Mouse (Mus musculus): ENCODE data around the gene Ifitm2. TPM values are rescaled to one million over a fixed set of nuclear protein-coding genes. Genes with fewer than 3 reads are reported as not detected.
A peak's percentile ranks its signal among the peaks of the same experiment; 100 is the strongest.

The Ifitm2 gene
- polyA plus RNA-seq, 1 experiment from 2014 or later: 446 TPM

GRCm38 (mm10) chr7:140943356-140943755 is 12.4 kb downstream of the Ifitm2 start:
- Histone ChIP-seq H3K36me3 (peaks cover 24% of the 10 kb centered on the region), H3K27ac (ENCODE audit: poor library complexity, severe bottlenecking) (no peak overlapping the region), H3K4me3 (no peak overlapping the region), H3K4me2 (no peak overlapping the region), H3K27me3 (replicated peaks) (no peaks in the 10 kb centered on the region), H3K9ac (no peak overlapping the region), H3K9me3 (replicated peaks) (no peaks in the 10 kb centered on the region), H3K4me1 (replicated peaks) (peaks cover 38% of the 10 kb centered on the region)
- WGBS: 76% methylated on average over 4 of the region's 4 CpGs
- no peak for ATAC-seq (ENCODE audit: insufficient number of reproducible peaks, low FRiP score)

- 88% methylated on average over 10 of the region's 10 CpGs for WGBS
- Histone ChIP-seq H3K4me3 (no peak overlapping the region), H3K9ac (no peak overlapping the region), H3K4me1 (replicated peaks) (peaks cover 33% of the 10 kb centered on the region), H3K27me3 (replicated peaks) (no peaks in the 10 kb centered on the region), H3K9me3 (replicated peaks) (no peaks in the 10 kb centered on the region), H3K36me3 (peaks cover 20% of the 10 kb centered on the region), H3K4me2 (no peak overlapping the region), H3K27ac (ENCODE audit: poor library complexity, severe bottlenecking) (no peak overlapping the region)
- no peak for ATAC-seq (ENCODE audit: insufficient number of reproducible peaks, low FRiP score)
These were observed 13.0 kb downstream of the Ifitm2 start for GRCm38 (mm10) chr7:140942811-140943210.

GRCm38 (mm10) chr7:140942341-140942740 is 13.4 kb downstream of the Ifitm2 start:
- Histone ChIP-seq H3K4me1 (replicated peaks) (peaks cover 28% of the 10 kb centered on the region), H3K9me3 (replicated peaks) (no peaks in the 10 kb centered on the region), H3K27me3 (replicated peaks) (0 out of 2 replicates have a peak, but pooled peaks cover 3% of the 10 kb centered on the region), H3K36me3 (peaks cover 16% of the 10 kb centered on the region), H3K4me3 (peak overlapping the region; percentile 58), H3K9ac (peak overlapping the region; percentile 84), H3K27ac (ENCODE audit: poor library complexity, severe bottlenecking) (peak overlapping the region; percentile 76), H3K4me2 (peak overlapping the region; percentile 75)
- WGBS: 63% methylated on average over 9 of the region's 9 CpGs
- no peak for ATAC-seq (ENCODE audit: insufficient number of reproducible peaks, low FRiP score)

DNA sequence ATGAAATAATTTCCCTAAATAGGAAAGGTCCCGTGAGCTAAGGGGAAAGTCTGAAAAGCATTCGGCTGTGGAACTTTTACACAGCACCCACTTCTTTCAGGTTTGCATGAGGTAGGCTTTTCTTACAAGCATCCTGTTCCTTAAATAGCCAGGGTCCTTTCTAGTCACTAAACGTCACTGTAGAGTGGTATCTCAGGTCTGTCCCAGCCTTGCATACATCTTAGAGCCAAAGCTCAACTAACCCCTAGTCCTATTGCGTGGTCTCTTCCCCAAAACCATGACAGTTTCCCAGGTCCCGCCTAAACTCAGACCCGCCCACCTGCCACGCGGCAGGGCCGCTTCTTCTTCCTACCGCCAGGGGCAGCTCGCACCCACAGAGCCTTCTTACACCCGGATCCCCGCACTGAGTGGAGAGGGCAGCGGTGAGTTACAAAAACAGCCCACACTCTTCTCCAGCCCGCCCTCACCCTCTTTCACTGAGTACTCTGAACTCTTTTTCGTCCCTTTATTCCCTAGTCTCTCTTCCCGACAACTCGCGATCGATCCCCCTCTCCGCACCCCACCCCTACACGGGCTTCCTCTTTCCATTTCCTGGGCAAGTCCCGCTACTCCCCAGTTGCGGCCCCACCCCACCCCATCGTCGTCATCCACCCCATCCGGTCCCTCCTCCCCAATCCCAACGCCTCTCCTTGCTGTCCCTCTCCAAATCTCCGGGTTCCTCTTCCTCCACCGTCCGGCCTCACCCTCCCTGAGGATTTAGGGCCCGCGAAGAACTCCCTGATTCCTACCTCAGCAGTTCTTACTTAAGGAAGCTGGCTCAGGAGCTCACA is 14.3 kb downstream of the Ifitm2 start, which contains the start of gene Pgghg:
Pgghg (plus strand) TSS at position 170 of the 830 bp plus-strand sequence.
- peak; percentile 91 for ATAC-seq (ENCODE audit: insufficient number of reproducible peaks, low FRiP score)
- H3K27me3 ChIP-seq (replicated peaks): peaks cover 8% of the 10 kb centered on the region

GRCm38 (mm10) chr7:140939669-140940171 is 16.1 kb downstream of the Ifitm2 start:
- Histone ChIP-seq H3K4me1 (replicated peaks) (peaks cover 15% of the 10 kb centered on the region), H3K9ac (peak overlapping the region; percentile 37; the same call in 1 of the 2 replicates), H3K27ac (ENCODE audit: poor library complexity, severe bottlenecking) (no peak overlapping the region), H3K4me2 (0 out of 2 replicates have a peak overlapping the region, but pooled peaks have one; percentile 4), H3K9me3 (replicated peaks) (no peaks in the 10 kb centered on the region), H3K4me3 (no peak overlapping the region), H3K36me3 (peaks cover 1% of the 10 kb centered on the region; the same call in 1 of the 2 replicates), H3K27me3 (replicated peaks) (peaks cover 17% of the 10 kb centered on the region)
- ATAC-seq (ENCODE audit: insufficient number of reproducible peaks, low FRiP score): no peak
- WGBS: 14% methylated on average over 8 of the region's 8 CpGs

More for the DNA sequence above, 14.3 kb downstream of the Ifitm2 start, which contains the start of gene Pgghg:
- WGBS: 2% methylated on average over 33 of the region's 33 CpGs
- peak within 1 kb of the TSS; percentile 84 for H3K9ac ChIP-seq
- H3K36me3 ChIP-seq: peaks cover 15% of the 10 kb centered on the region
- H3K27ac ChIP-seq (ENCODE audit: poor library complexity, severe bottlenecking): peak within 1 kb of the TSS; percentile 76
- no peaks in the 10 kb centered on the region for H3K9me3 ChIP-seq (replicated peaks)
- peak within 1 kb of the TSS; percentile 75 for H3K4me2 ChIP-seq
- H3K4me3 ChIP-seq: peak within 1 kb of the TSS; percentile 58
- H3K4me1 ChIP-seq (replicated peaks): peaks cover 19% of the 10 kb centered on the region

DNA sequence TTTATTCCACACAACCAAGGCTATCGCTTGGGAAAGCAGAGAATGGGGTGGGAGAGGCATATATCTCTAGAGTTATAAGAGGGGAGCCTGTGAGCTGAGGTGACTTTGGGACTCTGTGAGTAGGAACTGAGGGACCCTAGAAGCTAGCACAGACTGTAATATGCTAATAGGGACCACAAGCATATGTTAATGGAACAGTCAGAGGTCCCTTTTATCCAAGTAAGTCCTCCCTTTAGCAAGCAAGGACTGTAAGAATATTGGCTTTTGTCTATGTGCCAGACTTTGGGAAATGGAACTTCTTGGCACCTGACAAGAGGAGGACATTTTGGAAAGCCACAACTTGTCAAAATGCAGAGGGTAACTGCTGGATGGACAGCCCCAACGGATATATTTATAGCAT is 16.9 kb downstream of the Ifitm2 start:
- no peak overlapping the region for H3K9ac ChIP-seq
- no peak overlapping the region for H3K4me2 ChIP-seq
- no peak for ATAC-seq (ENCODE audit: insufficient number of reproducible peaks, low FRiP score)
- no peaks in the 10 kb centered on the region for H3K9me3 ChIP-seq (replicated peaks)
- no peaks in the 10 kb centered on the region for H3K36me3 ChIP-seq
- no peak overlapping the region for H3K27ac ChIP-seq (ENCODE audit: poor library complexity, severe bottlenecking)
- 35% methylated on average over 2 of the region's 2 CpGs for WGBS
- H3K4me3 ChIP-seq: no peak overlapping the region
- H3K4me1 ChIP-seq (replicated peaks): peaks cover 15% of the 10 kb centered on the region
- H3K27me3 ChIP-seq (replicated peaks): peaks cover 17% of the 10 kb centered on the region

DNA sequence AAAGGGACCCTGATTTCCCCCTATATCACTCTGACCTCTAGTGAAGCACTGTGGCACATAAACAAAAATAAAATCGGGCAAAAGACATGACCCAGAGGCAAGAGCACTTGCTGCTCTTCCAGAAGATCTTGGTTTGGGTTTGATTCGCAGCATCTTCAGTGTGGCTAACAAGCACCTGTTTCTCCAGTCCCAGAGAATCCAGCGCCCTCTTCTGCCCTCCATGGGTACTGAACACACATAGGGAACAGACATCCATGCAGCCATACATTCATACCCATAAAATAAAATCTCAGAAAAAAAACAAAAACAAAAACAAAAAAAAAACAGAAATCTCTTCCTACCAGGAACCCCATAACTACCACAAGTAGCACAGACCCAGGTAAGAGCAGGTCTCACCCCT is 17.4 kb downstream of the Ifitm2 start:
- Histone ChIP-seq H3K9ac (no peak overlapping the region), H3K36me3 (no peaks in the 10 kb centered on the region), H3K4me3 (no peak overlapping the region), H3K4me1 (replicated peaks) (peaks cover 15% of the 10 kb centered on the region), H3K27ac (ENCODE audit: poor library complexity, severe bottlenecking) (no peak overlapping the region), H3K4me2 (no peak overlapping the region), H3K9me3 (replicated peaks) (no peaks in the 10 kb centered on the region), H3K27me3 (replicated peaks) (peaks cover 17% of the 10 kb centered on the region)
- no peak for ATAC-seq (ENCODE audit: insufficient number of reproducible peaks, low FRiP score)
- WGBS: 34% methylated on average over 3 of the region's 3 CpGs

DNA sequence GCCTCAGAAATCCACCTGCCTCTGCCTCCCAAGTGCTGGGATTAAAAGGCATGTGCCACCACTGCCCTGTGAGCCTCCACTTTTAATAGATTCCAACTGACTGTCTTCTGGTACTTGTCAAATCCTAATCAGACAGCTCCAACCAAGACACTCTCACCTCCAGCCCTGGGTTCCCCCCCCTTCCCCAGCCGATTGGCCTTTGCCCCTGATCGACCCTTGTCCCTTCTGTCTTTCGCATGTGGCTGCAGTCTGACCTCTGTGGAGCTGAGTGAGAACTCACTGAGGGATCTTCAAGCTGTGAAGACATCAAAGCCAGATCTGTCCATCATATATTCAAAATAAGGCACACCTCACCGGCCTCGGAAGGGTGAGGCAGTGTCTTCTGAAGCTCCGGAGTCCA is 28.6 kb downstream of the Ifitm2 start:
- H3K9ac ChIP-seq: no peak overlapping the region
- peaks cover 10% of the 10 kb centered on the region for H3K4me1 ChIP-seq (replicated peaks)
- peaks cover 51% of the 10 kb centered on the region for H3K27me3 ChIP-seq (replicated peaks)
- H3K4me2 ChIP-seq: no peak overlapping the region
- H3K36me3 ChIP-seq: no peaks in the 10 kb centered on the region
- H3K27ac ChIP-seq (ENCODE audit: poor library complexity, severe bottlenecking): no peak overlapping the region
- WGBS: 81% methylated on average over 6 of the region's 6 CpGs
- ATAC-seq (ENCODE audit: insufficient number of reproducible peaks, low FRiP score): no peak
- H3K9me3 ChIP-seq (replicated peaks): 0 out of 2 replicates have a peak, but pooled peaks cover 7% of the 10 kb centered on the region
- no peak overlapping the region for H3K4me3 ChIP-seq

GRCm38 (mm10) chr7:140923070-140923775 is 32.6 kb downstream of the Ifitm2 start:
- no peak for ATAC-seq (ENCODE audit: insufficient number of reproducible peaks, low FRiP score)
- H3K36me3 ChIP-seq: no peaks in the 10 kb centered on the region

GRCm38 (mm10) chr7:140922398-140923069 is 33.3 kb downstream of the Ifitm2 start:
- H3K4me2 ChIP-seq: peak overlapping the region; percentile 66
- H3K36me3 ChIP-seq: no peaks in the 10 kb centered on the region
- H3K4me3 ChIP-seq: peak overlapping the region; percentile 39
- peaks cover 11% of the 10 kb centered on the region for H3K4me1 ChIP-seq (replicated peaks)
- peaks cover 89% of the 10 kb centered on the region for H3K27me3 ChIP-seq (replicated peaks)
- no peak overlapping the region for H3K27ac ChIP-seq (ENCODE audit: poor library complexity, severe bottlenecking)
- 3% methylated on average over 49 of the region's 49 CpGs for WGBS
- ATAC-seq (ENCODE audit: insufficient number of reproducible peaks, low FRiP score): no peak
- H3K9me3 ChIP-seq (replicated peaks): no peaks in the 10 kb centered on the region
- peak overlapping the region; percentile 11; the same call in 1 of the 2 replicates for H3K9ac ChIP-seq

More at GRCm38 (mm10) chr7:140923070-140923775, 32.6 kb downstream of the Ifitm2 start:
- H3K27me3 ChIP-seq (replicated peaks): peaks cover 84% of the 10 kb centered on the region
- H3K4me2 ChIP-seq: peak overlapping the region; percentile 66
- no peak overlapping the region for H3K27ac ChIP-seq (ENCODE audit: poor library complexity, severe bottlenecking)
- 24% methylated on average over 30 of the region's 30 CpGs for WGBS
- H3K9ac ChIP-seq: no peak overlapping the region
- no peaks in the 10 kb centered on the region for H3K9me3 ChIP-seq (replicated peaks)
- peak overlapping the region; percentile 39 for H3K4me3 ChIP-seq
- H3K4me1 ChIP-seq (replicated peaks): peaks cover 11% of the 10 kb centered on the region
